Mouse (Mus musculus) cerebellum, adult 2 months (tissue): ENCODE data around the gene Miip. TPM values are rescaled to one million over a fixed set of nuclear protein-coding genes. Genes with fewer than 3 reads are reported as not detected.
A peak's percentile ranks its signal among the peaks of the same experiment; 100 is the strongest.

ENCODE experiments used
- DNase-seq, 2 experiments: peaks; one replicate each; pipeline ENCODE4 v3.0.0; 2021
- H3K27ac ChIP-seq: fragments of 200-500 bp; 2 replicates; pipeline ENCODE4 v1.5.1; 2012; ENCODE audit warnings: low read length, control low read depth, inconsistent platforms; ENCODE audit not compliant: insufficient read depth
- H3K27me3 ChIP-seq: fragments of 200-500 bp; 2 replicates; pipeline ENCODE4 v1.6.1; 2012; ENCODE audit warnings: inconsistent platforms, mild to moderate bottlenecking, low read length, moderate library complexity; ENCODE audit not compliant: control insufficient read depth, insufficient read depth
- H3K4me1 ChIP-seq: fragments of 200-500 bp; 2 replicates; pipeline ENCODE4 v1.6.1; 2011; ENCODE audit warnings: low read length; ENCODE audit not compliant: control insufficient read depth, insufficient read depth
- H3K4me3 ChIP-seq: fragments of 200-500 bp; replicated peaks from 2 replicates; pipeline ENCODE3; 2011; ENCODE audit warnings: mild to moderate bottlenecking, low read depth, low read length, control low read depth; ENCODE audit not compliant: insufficient read depth
- CTCF ChIP-seq: fragments of 200-500 bp; IDR thresholded peaks from 2 replicates; pipeline ENCODE4 v1.5.1; 2011; ENCODE audit warnings: low read depth, mild to moderate bottlenecking, control low read depth, low read length, moderate library complexity, borderline replicate concordance; ENCODE audit not compliant: insufficient read depth
- POLR2A ChIP-seq: fragments of 200-500 bp; IDR thresholded peaks from 2 replicates; pipeline ENCODE4 v1.6.1; 2011; ENCODE audit warnings: low read length, control low read depth, borderline replicate concordance; ENCODE audit not compliant: insufficient read depth
- WGBS: fragments of 180-500 bp; shearing (Covaris S2); methylation state at CpG from one replicate; pipeline ENCODE4 v1.1.7; 2018; 5-methylcytosine and 5-hydroxymethylcytosine counted together
- polyA plus RNA-seq: library from polyadenylated mRNA; depleted of rRNA; stranded (reverse); fragments of >200 nt; gene quantifications from 2 replicates; pipeline ENCODE4 v1.2.3, GENCODE M21; 2012

Miip gene
- polyA plus RNA-seq, 1 experiment: 58.6 TPM

DNA sequence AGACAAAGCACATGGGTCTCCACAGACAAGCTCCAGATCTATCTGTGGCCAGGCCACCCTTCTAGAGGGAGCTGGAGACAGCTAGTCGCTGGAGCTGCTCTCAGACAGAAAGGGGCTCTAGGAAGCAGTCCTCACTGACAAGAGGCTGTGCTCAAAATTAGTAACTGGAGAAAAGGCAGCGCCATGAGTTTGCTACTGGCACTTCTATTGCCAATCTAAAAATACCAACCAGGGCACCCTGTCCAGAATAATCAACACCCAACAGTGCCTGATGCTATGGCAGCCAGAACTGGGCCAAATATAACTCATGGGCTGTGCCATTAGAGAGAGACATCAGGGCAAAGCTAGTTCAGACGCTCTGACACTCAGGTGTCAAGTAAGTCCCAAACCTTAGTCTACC lies 28.7 kb upstream of the Miip start:
- 4% methylated on average over 3 of the region's 3 CpGs for WGBS
- H3K27me3 ChIP-seq: no peaks in the 10 kb centered on the region
- peak; percentile 53 to 77 for DNase-seq
- H3K4me3 ChIP-seq: no peak overlapping the region
- no peak for TF ChIP-seq POLR2A
- peak overlapping the region; percentile 38; the same call in 1 of the 2 replicates for H3K27ac ChIP-seq
- H3K4me1 ChIP-seq: peaks cover 32% of the 10 kb centered on the region

- H3K4me1 ChIP-seq: peaks cover 32% of the 10 kb centered on the region
Observed at GRCm38 (mm10) chr4:147896411-147896810, 27.8 kb upstream of the Miip start.

GRCm38 (mm10) chr4:147895815-147896330 lies 27.3 kb upstream of the Miip start:
- Histone ChIP-seq H3K27me3 (no peaks in the 10 kb centered on the region), H3K4me1 (peaks cover 32% of the 10 kb centered on the region), H3K4me3 (no peak overlapping the region), H3K27ac (no peak overlapping the region)
- DNase-seq: no peak
- TF ChIP-seq POLR2A (no peak), CTCF (no peak)
- WGBS: 63% methylated on average over 4 of the region's 4 CpGs

More at GRCm38 (mm10) chr4:147896411-147896810, 27.8 kb upstream of the Miip start:
- H3K4me3 ChIP-seq: no peak overlapping the region
- no peak for DNase-seq
- H3K27me3 ChIP-seq: no peaks in the 10 kb centered on the region
- WGBS: 48% methylated on average over 1 of the region's 1 CpGs
- TF ChIP-seq POLR2A: no peak
- TF ChIP-seq CTCF: no peak
- no peak overlapping the region for H3K27ac ChIP-seq

DNA sequence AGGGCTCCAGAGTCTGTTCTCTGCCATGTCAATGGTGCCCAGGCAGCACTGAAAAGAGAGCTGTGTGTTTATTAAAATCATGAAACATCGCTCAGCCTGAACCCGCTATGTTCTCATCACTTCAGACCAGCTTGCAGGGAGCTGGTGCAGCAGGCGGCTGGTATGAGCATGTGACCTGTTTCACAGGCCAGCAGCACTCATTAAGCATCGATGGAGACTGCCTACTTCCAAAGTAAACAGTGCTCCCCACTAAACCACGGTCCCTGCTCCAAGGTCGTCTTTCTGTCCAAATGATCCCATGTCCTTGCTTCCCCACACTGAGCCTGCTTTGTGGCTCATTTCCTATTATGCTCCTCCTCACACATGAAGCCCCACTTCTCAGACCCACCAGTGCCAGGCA lies 21.7 kb upstream of the Miip start:
- no peak overlapping the region for H3K27ac ChIP-seq
- no peaks in the 10 kb centered on the region for H3K27me3 ChIP-seq
- WGBS: 84% methylated on average over 6 of the region's 6 CpGs

DNA sequence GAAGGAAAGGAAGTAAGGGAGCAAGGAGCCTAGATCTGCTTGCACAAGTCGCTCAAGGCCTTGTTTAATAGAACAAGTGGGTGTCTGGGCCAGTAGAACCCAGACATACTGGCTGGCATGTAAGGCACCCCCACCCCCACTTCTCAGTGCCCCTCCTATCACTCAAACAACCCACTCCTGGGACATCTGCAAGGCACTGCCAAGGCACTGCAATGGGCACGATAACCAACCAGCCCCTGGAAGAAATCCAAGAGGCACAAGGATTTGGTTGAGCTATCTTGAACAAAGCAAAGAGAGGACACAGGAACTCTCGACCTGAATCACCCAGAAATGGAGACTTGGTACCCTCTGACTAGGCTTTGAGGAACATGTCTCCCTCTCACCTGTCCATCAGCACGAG lies 19.6 kb upstream of the Miip start:
- H3K4me1 ChIP-seq: peaks cover 3% of the 10 kb centered on the region; the same call in 1 of the 2 replicates
- H3K27me3 ChIP-seq: no peaks in the 10 kb centered on the region
- H3K4me3 ChIP-seq: no peak overlapping the region
- 37% methylated on average over 4 of the region's 4 CpGs for WGBS
- no peak for TF ChIP-seq POLR2A
- no peak for TF ChIP-seq CTCF
- H3K27ac ChIP-seq: no peak overlapping the region
- no peak for DNase-seq

More for the DNA sequence above, 21.7 kb upstream of the Miip start:
- Histone ChIP-seq H3K4me3 (no peak overlapping the region), H3K4me1 (peaks cover 3% of the 10 kb centered on the region; the same call in 1 of the 2 replicates)
- DNase-seq: no peak
- TF ChIP-seq POLR2A: no peak
- no peak for TF ChIP-seq CTCF

DNA sequence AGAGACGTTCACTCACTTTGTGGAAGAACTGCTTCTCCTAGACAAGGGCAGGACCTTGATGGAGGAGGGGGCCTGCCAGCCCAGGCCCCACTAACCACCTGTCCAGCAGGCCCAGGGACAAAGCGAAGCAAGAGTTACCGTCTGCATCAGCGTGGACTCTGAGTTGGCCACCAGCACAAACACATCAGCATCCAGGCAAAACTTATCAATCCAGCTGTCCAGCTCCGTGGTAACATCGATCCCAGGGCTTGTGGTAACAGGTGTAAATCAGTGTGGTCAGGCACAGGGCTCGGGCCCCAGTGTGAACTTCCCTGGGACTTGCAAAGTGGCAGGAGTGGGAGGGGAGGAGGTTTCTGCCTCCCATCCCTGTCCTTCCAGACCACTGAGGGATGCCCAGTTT lies 18.7 kb upstream of the Miip start:
- no peak for DNase-seq
- TF ChIP-seq CTCF: no peak
- no peak for TF ChIP-seq POLR2A
- Histone ChIP-seq H3K4me3 (no peak overlapping the region), H3K4me1 (peaks cover 3% of the 10 kb centered on the region; the same call in 1 of the 2 replicates), H3K27ac (no peak overlapping the region), H3K27me3 (no peaks in the 10 kb centered on the region)
- WGBS: 92% methylated on average over 7 of the region's 7 CpGs

- no peak for DNase-seq
- H3K4me1 ChIP-seq: peaks cover 3% of the 10 kb centered on the region; the same call in 1 of the 2 replicates
- no peak overlapping the region for H3K27ac ChIP-seq
- no peaks in the 10 kb centered on the region for H3K27me3 ChIP-seq
- 77% methylated on average over 12 of the region's 12 CpGs for WGBS
- no peak for TF ChIP-seq POLR2A
- no peak for TF ChIP-seq CTCF
- H3K4me3 ChIP-seq: no peak overlapping the region
Observed at GRCm38 (mm10) chr4:147886158-147886557, 17.5 kb upstream of the Miip start.

- Histone ChIP-seq H3K27ac (no peak overlapping the region), H3K4me3 (no peak overlapping the region), H3K27me3 (no peaks in the 10 kb centered on the region), H3K4me1 (peaks cover 3% of the 10 kb centered on the region; the same call in 1 of the 2 replicates)
- no peak for TF ChIP-seq CTCF
- no peak for TF ChIP-seq POLR2A
- WGBS: 59% methylated on average over 3 of the region's 3 CpGs
- no peak for DNase-seq
Observed at GRCm38 (mm10) chr4:147884138-147884537, 15.5 kb upstream of the Miip start.

- no peaks in the 10 kb centered on the region; the same call in 1 of the 2 replicates for H3K4me1 ChIP-seq
- WGBS: 10% methylated on average over 6 of the region's 6 CpGs
- H3K27me3 ChIP-seq: no peaks in the 10 kb centered on the region
- TF ChIP-seq POLR2A (no peak), CTCF (no peak)
- H3K27ac ChIP-seq: no peak overlapping the region
- H3K4me3 ChIP-seq: no peak overlapping the region
- DNase-seq: no peak
Observed at GRCm38 (mm10) chr4:147883041-147883440, 14.4 kb upstream of the Miip start.
